Mouse (Mus musculus) thymus, adult 2 months (tissue): ENCODE measurements around the gene Il1rap.

Experiments used
- CTCF ChIP-seq: fragments of 200-500 bp; IDR thresholded peaks from 2 replicates; pipeline ENCODE4 v1.5.1; 2012; ENCODE audit warnings: mild to moderate bottlenecking, control low read depth, low read length, moderate library complexity, borderline replicate concordance; ENCODE audit not compliant: control insufficient read depth, poor library complexity, insufficient read depth; ENCODE audit errors: extremely low read depth
- POLR2A ChIP-seq: fragments of 200-500 bp; IDR thresholded peaks from 2 replicates; pipeline ENCODE4 v1.6.1; 2012; ENCODE audit warnings: mild to moderate bottlenecking, low read length, control low read depth, moderate library complexity; ENCODE audit not compliant: control insufficient read depth, poor library complexity, insufficient read depth; ENCODE audit errors: extremely low read depth

DNA sequence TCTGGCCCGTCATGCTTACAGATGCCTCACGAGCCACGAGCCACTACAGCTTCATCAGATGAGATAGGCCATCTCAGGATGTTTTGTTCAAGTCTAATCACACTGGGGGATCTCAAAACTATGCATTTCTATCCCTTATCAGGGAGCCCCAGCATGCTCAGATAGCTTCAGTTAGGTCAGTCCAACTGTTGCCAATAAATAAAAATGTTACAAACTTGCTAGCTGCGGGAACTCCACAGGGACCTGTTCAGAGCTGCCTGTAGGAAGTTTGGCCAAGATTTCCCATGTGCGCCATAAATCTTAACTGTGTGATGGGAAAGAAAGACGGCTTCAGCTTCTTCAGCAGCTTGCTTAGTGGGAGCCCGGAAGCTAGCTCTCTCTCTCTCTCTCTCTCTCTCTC lies 15.8 kb downstream of the Il1rap start:
- TF ChIP-seq CTCF (no peak), POLR2A (no peak)
